Mouse (Mus musculus) heart, postnatal 0 days (tissue): Measurements from ENCODE around the gene Bag2. TPM values are rescaled to one million over a fixed set of nuclear protein-coding genes. Genes with fewer than 3 reads are reported as not detected.

Source experiments
- ATAC-seq: fragments of 200-750 bp; cut with Nextera tagmentation; 2 replicates; pipeline ENCODE4 v1.8.0; 2017; ENCODE audit warnings: low read depth, moderate number of reproducible peaks, moderate library complexity; ENCODE audit not compliant: insufficient read depth
- DNase-seq: peaks from one replicate; pipeline ENCODE4 v3.0.0-alpha.2; 2016; ENCODE audit warnings: low spot score
- H3K27ac ChIP-seq: fragments of 300-500 bp; sonication (generic); 2 replicates; pipeline ENCODE4 v1.5.1; 2014; ENCODE audit warnings: low read depth, mild to moderate bottlenecking
- H3K27me3 ChIP-seq: fragments of 300-500 bp; sonication (generic); 2 replicates; pipeline ENCODE4 v1.6.1; 2014; ENCODE audit warnings: low read length, mixed read lengths; ENCODE audit not compliant: control insufficient read depth, insufficient read depth
- H3K36me3 ChIP-seq: fragments of 300-500 bp; sonication (generic); replicated peaks from 2 replicates; pipeline ENCODE4 v1.6.1; 2014; ENCODE audit warnings: low read length, mixed read lengths; ENCODE audit not compliant: control insufficient read depth, insufficient read depth
- H3K4me1 ChIP-seq: fragments of 300-500 bp; sonication (generic); 2 replicates; pipeline ENCODE4 v1.6.1; 2014; ENCODE audit warnings: antibody characterized with exemption; ENCODE audit not compliant: control insufficient read depth, insufficient read depth
- H3K4me2 ChIP-seq: fragments of 300-500 bp; sonication (generic); 2 replicates; pipeline ENCODE4 v1.6.1; 2014; ENCODE audit warnings: low read depth, mild to moderate bottlenecking, low read length, moderate library complexity
- H3K4me3 ChIP-seq: fragments of 300-500 bp; sonication (generic); 2 replicates; pipeline ENCODE4 v1.5.1; 2014; ENCODE audit warnings: low read depth, low read length
- H3K9ac ChIP-seq: fragments of 300-500 bp; sonication (generic); replicated peaks from 2 replicates; pipeline ENCODE4 v1.6.1; 2014; ENCODE audit warnings: low read depth, low read length, mixed read lengths
- H3K9me3 ChIP-seq: fragments of 300-500 bp; sonication (generic); replicated peaks from 2 replicates; pipeline ENCODE4 v1.6.1; 2016; ENCODE audit warnings: low read length; ENCODE audit not compliant: control insufficient read depth
- CTCF ChIP-seq: IDR thresholded peaks from 2 replicates; pipeline ENCODE4 v1.5.1; 2016; ENCODE audit warnings: antibody characterized with exemption, control low read depth, low read depth
- EP300 ChIP-seq: IDR thresholded peaks from 2 replicates; pipeline ENCODE4 v1.6.1; 2016; ENCODE audit warnings: antibody characterized with exemption, low read depth
- WGBS: fragments of 180-500 bp; shearing (Covaris S2); extraction: QIAGEN DNeasy Blood & Tissue Kit; methylation state at CpG from one replicate; pipeline ENCODE4 v1.1.7; 2014; 5-methylcytosine and 5-hydroxymethylcytosine counted together
- polyA plus RNA-seq: library from polyadenylated mRNA; unstranded; fragments of >200 nt; fragmentation: Nextera tagmentation; extraction: Ambion mirVana; gene quantifications from 2 replicates; pipeline ENCODE4 v1.2.1, GENCODE M21; 2015
- total RNA-seq: library from RNA; depleted of rRNA; stranded (reverse); fragments of >200 nt; gene quantifications from 2 replicates; pipeline ENCODE4 v1.2.3, GENCODE M21; 2014; ENCODE audit warnings: low replicate concordance

The Bag2 gene
- total and polyA plus RNA-seq, 2 experiments from 2014 or later, result 62.5 to 77.9 TPM

- Histone ChIP-seq H3K4me1 (no peaks in the 10 kb centered on the region), H3K27ac (no peak overlapping the region), H3K36me3 (peaks cover 48% of the 10 kb centered on the region), H3K4me3 (no peak overlapping the region), H3K27me3 (no peaks in the 10 kb centered on the region), H3K4me2 (no peak overlapping the region), H3K9ac (no peak overlapping the region), H3K9me3 (no peaks in the 10 kb centered on the region)
- DNase-seq (no peak), ATAC-seq (no peak)
- 72% methylated on average over 14 of the region's 14 CpGs for WGBS
- TF ChIP-seq CTCF (no peak), EP300 (no peak)
Observed at GRCm38 (mm10) chr1:33776175-33776611, 18.6 kb upstream of the Bag2 start.

DNA sequence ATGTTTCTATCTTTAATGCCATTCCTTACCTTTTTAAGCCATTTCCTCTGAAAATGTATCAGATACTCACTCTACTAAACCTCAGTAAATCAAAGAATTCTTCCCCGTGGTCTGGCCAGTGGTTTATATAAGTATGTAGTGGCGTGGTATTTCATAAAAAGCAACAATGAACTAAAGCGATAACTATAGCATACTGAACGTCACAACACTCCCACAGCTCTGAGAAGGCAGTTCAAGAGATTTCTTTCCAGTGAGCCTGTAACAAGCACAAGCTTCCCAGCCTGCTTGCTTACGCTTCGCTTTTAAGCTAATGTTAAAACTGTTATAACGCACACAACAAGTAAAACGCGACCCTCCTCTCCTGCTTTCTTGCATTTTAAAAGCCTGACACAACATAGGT, 14.5 kb upstream of the Bag2 start:
- ATAC-seq, result no peak

DNA sequence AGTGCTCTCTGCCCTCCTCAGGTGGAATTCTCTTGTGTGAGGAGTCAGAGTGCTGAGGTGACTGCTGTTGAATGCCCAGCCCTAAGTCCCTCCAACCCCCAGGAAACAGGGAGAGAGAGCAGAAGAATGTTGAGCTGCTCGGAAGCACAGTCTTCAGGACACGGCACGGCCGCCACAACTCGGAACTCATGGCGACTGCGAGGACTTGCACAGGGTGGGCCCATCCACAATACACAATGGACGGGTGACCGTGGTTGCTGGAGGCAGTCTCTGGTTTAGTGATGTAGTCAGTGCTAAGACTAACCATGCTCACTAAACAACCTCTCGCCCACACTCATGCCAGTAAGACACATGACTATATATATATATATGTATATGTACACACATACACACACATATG, 14.0 kb upstream of the Bag2 start:
- Histone ChIP-seq H3K4me2 (no peak overlapping the region), H3K27ac (no peak overlapping the region), H3K36me3 (peaks cover 54% of the 10 kb centered on the region), H3K27me3 (no peaks in the 10 kb centered on the region), H3K4me3 (no peak overlapping the region), H3K9ac (no peak overlapping the region), H3K9me3 (no peaks in the 10 kb centered on the region), H3K4me1 (no peaks in the 10 kb centered on the region)
- no peak for ATAC-seq
- no peak for TF ChIP-seq CTCF
- no peak for TF ChIP-seq EP300
- WGBS, result 93% methylated on average over 10 of the region's 10 CpGs
- no peak for DNase-seq

More for the DNA sequence above, 14.5 kb upstream of the Bag2 start:
- H3K4me2 ChIP-seq, result no peak overlapping the region
- no peaks in the 10 kb centered on the region for H3K9me3 ChIP-seq
- TF ChIP-seq CTCF (no peak), EP300 (no peak)
- no peaks in the 10 kb centered on the region for H3K27me3 ChIP-seq
- no peaks in the 10 kb centered on the region for H3K4me1 ChIP-seq
- H3K9ac ChIP-seq, result no peak overlapping the region
- no peak for DNase-seq
- H3K27ac ChIP-seq, result no peak overlapping the region
- H3K36me3 ChIP-seq, result peaks cover 52% of the 10 kb centered on the region
- WGBS, result 92% methylated on average over 9 of the region's 9 CpGs
- no peak overlapping the region for H3K4me3 ChIP-seq

- H3K4me1 ChIP-seq, result no peaks in the 10 kb centered on the region
- H3K4me2 ChIP-seq, result no peak overlapping the region
- H3K4me3 ChIP-seq, result no peak overlapping the region
- peaks cover 58% of the 10 kb centered on the region for H3K36me3 ChIP-seq
- TF ChIP-seq EP300 (no peak), CTCF (no peak)
- DNase-seq, result no peak
- H3K9me3 ChIP-seq, result no peaks in the 10 kb centered on the region
- ATAC-seq, result no peak
- no peak overlapping the region for H3K27ac ChIP-seq
- H3K27me3 ChIP-seq, result no peaks in the 10 kb centered on the region
- H3K9ac ChIP-seq, result no peak overlapping the region
Observed at GRCm38 (mm10) chr1:33768827-33769226, 11.2 kb upstream of the Bag2 start.

DNA sequence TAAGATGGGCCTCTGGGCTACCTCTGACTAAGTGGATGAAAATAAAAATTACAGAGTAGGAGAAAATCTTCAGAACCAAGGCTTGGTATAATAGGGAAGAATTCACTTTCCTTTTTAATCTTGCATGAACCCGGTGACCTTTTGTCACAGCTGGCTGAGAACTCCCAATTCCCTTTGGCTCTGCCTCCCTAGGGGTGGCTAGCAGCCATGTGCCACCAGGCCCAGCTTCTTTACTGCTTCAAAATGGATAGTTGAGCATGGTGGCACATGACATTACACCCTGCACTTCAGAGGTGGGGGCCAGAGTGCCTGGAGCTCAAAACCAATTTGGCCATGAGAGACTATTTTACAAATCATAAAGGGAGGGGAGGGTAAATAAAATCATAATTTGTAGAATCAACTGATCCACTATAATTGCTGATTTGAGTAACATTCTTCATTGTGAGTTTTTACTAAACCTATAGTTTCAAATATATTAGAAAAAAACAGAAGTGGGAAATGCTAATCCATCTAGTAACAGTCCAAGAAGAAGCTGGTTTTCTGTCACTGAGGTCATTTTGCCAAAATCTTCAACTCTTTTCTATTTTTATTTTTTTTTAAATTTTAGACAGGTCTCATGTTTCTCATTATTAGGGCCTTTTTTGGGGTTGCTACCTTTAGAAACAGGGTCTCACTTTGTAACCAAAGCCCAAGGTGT, 10.6 kb upstream of the Bag2 start:
- peaks cover 59% of the 10 kb centered on the region for H3K36me3 ChIP-seq
- no peak for DNase-seq

More for the DNA sequence above, 10.6 kb upstream of the Bag2 start:
- Histone ChIP-seq H3K4me1 (no peaks in the 10 kb centered on the region), H3K9me3 (no peaks in the 10 kb centered on the region), H3K27ac (no peak overlapping the region), H3K4me2 (no peak overlapping the region), H3K9ac (no peak overlapping the region), H3K27me3 (no peaks in the 10 kb centered on the region), H3K4me3 (no peak overlapping the region)
- WGBS, result 91% methylated on average over 1 of the region's 1 CpGs
- ATAC-seq, result no peak
- TF ChIP-seq EP300 (no peak), CTCF (no peak)
